Mouse (Mus musculus) layer of hippocampus, adult 2 months (tissue): ENCODE results near the gene Angptl8. TPM values are rescaled to one million over a fixed set of nuclear protein-coding genes. Genes with fewer than 3 reads are reported as not detected.
A peak's percentile ranks its signal among the peaks of the same experiment; 100 is the strongest.
"Not testable (repeated sequence)": the region's sequence is repeated elsewhere in the genome, so short reads cannot be mapped to it uniquely, and the experiment has no call there.

ENCODE experiments used
- DNase-seq, 2 experiments: peaks; one replicate each; pipeline ENCODE4 v3.0.0; 2022; ENCODE audit warnings: low spot score in 2 of 2
- H3K27ac ChIP-seq: fragments of 200-600 bp; 2 replicates; pipeline ENCODE4 v1.8.1; 2022
- H3K4me3 ChIP-seq: fragments of 200-600 bp; 2 replicates; pipeline ENCODE4 v1.8.1; 2022; ENCODE audit warnings: mild to moderate bottlenecking
- CTCF ChIP-seq: fragments of 200-600 bp; conservative IDR thresholded peaks from 2 replicates; pipeline ENCODE4 v1.8.1; 2022; ENCODE audit warnings: antibody characterized with exemption, mild to moderate bottlenecking, moderate library complexity
- long read RNA-seq, 2 experiments: library from polyadenylated mRNA; stranded (forward); transcript quantifications; one replicate each; pipeline ENCODE4 v2.0.0; 2021; ENCODE audit warnings: borderline mapping rate in 2 of 2
- total RNA-seq, 2 experiments: library from RNA; stranded (reverse); gene quantifications; 2 replicates each; pipeline ENCODE4 v1.2.3; 2021

Angptl8 gene
- total RNA-seq, result not detected
- long read RNA-seq, experiment 1, result 0 reads
- long read RNA-seq, experiment 2, result 0 reads

GRCm38 (mm10) chr9:21835258-21835912 is at the start of gene Angptl8:
Gene Angptl8 (plus strand): TSS chr9:21835510.
- H3K4me3 ChIP-seq, result no peak within 1 kb of the TSS
- DNase-seq, result no peak
- TF ChIP-seq CTCF, result no peak
- H3K27ac ChIP-seq, result no peak within 1 kb of the TSS

GRCm38 (mm10) chr9:21786309-21786708 is 49.0 kb upstream of the Angptl8 start:
- not testable (repeated sequence) for H3K27ac ChIP-seq

GRCm38 (mm10) chr9:21786906-21787305 is 48.4 kb upstream of the Angptl8 start:
- Histone ChIP-seq H3K27ac (no peak overlapping the region), H3K4me3 (no peak overlapping the region)
- TF ChIP-seq CTCF, result peak; percentile 86
- DNase-seq, result peak; percentile 47 to 67

More at GRCm38 (mm10) chr9:21786309-21786708, 49.0 kb upstream of the Angptl8 start:
- not testable (repeated sequence) for DNase-seq, H3K4me3 ChIP-seq

- DNase-seq, result no peak
- Histone ChIP-seq H3K4me3 (no peak overlapping the region), H3K27ac (no peak overlapping the region)
- no peak for TF ChIP-seq CTCF
Observed at GRCm38 (mm10) chr9:21787654-21788053, 47.7 kb upstream of the Angptl8 start.

GRCm38 (mm10) chr9:21788234-21788633 is 47.1 kb upstream of the Angptl8 start:
- no peak for TF ChIP-seq CTCF
- Histone ChIP-seq H3K4me3 (no peak overlapping the region), H3K27ac (no peak overlapping the region)
- no peak for DNase-seq

- no peak for DNase-seq
- no peak overlapping the region for H3K4me3 ChIP-seq
- TF ChIP-seq CTCF, result no peak
- H3K27ac ChIP-seq, result peak overlapping the region; percentile 53; the same call in 1 of the 2 replicates
Observed at GRCm38 (mm10) chr9:21791861-21792260, 43.4 kb upstream of the Angptl8 start.

- peak overlapping the region; percentile 53; the same call in 1 of the 2 replicates for H3K27ac ChIP-seq
- TF ChIP-seq CTCF, result no peak
- DNase-seq, result peak; percentile 70 to 71
- peak overlapping the region; percentile 3; the same call in 1 of the 2 replicates for H3K4me3 ChIP-seq
Observed at GRCm38 (mm10) chr9:21792644-21793043, 42.7 kb upstream of the Angptl8 start.

GRCm38 (mm10) chr9:21793507-21793906 is 41.8 kb upstream of the Angptl8 start:
- not testable (repeated sequence) for H3K27ac ChIP-seq, DNase-seq, H3K4me3 ChIP-seq

GRCm38 (mm10) chr9:21794344-21794834 is 40.9 kb upstream of the Angptl8 start:
- TF ChIP-seq CTCF, result no peak
- no peak overlapping the region for H3K27ac ChIP-seq
- no peak overlapping the region for H3K4me3 ChIP-seq
- no peak for DNase-seq

GRCm38 (mm10) chr9:21794925-21795324 is 40.4 kb upstream of the Angptl8 start:
- no peak overlapping the region for H3K27ac ChIP-seq
- no peak for TF ChIP-seq CTCF
- H3K4me3 ChIP-seq, result no peak overlapping the region
- DNase-seq, result no peak

- no peak for DNase-seq
- no peak overlapping the region for H3K4me3 ChIP-seq
- no peak for TF ChIP-seq CTCF
- H3K27ac ChIP-seq, result no peak overlapping the region
Observed at GRCm38 (mm10) chr9:21795579-21795978, 39.7 kb upstream of the Angptl8 start.

- no peak for TF ChIP-seq CTCF
- no peak overlapping the region; the same call in 1 of the 2 replicates for H3K4me3 ChIP-seq
- H3K27ac ChIP-seq, result peak overlapping the region; percentile 18; the same call in 1 of the 2 replicates
- DNase-seq, result no peak
Observed at GRCm38 (mm10) chr9:21796259-21796658, 39.1 kb upstream of the Angptl8 start.

GRCm38 (mm10) chr9:21796919-21797318 is 38.4 kb upstream of the Angptl8 start:
- no peak overlapping the region for H3K4me3 ChIP-seq
- 0 out of 2 replicates have a peak overlapping the region, but pooled peaks have one; percentile 39 for H3K27ac ChIP-seq
- TF ChIP-seq CTCF, result no peak
- no peak for DNase-seq

GRCm38 (mm10) chr9:21797921-21798344 is 37.4 kb upstream of the Angptl8 start:
- no peak for TF ChIP-seq CTCF
- peak overlapping the region; percentile 79 for H3K4me3 ChIP-seq
- H3K27ac ChIP-seq, result peak overlapping the region; percentile 87
- peak in 1 of 2 experiments; percentile 27 for DNase-seq
